Mouse (Mus musculus) frontal cortex, postnatal 36 days (tissue): Measurements from ENCODE around the gene Chrna1.
A peak's percentile ranks its signal among the peaks of the same experiment; 100 is the strongest.
"Not testable (repeated sequence)": the region's sequence is repeated elsewhere in the genome, so short reads cannot be mapped to it uniquely, and the experiment has no call there.

Experiments used
- DNase-seq, 2 experiments: peaks; one replicate each; pipeline ENCODE4 v3.0.0; 2022; ENCODE audit warnings: low spot score in 2 of 2

Gene Chrna1

GRCm38 (mm10) chr2:73557956-73558355 is 22.2 kb downstream of the Chrna1 start:
- DNase-seq: no peak

- DNase-seq: not testable (repeated sequence)
Measured at GRCm38 (mm10) chr2:73557061-73557460, 23.1 kb downstream of the Chrna1 start.

GRCm38 (mm10) chr2:73554389-73554788 is 25.7 kb downstream of the Chrna1 start:
- DNase-seq: no peak

- no peak for DNase-seq
Measured at GRCm38 (mm10) chr2:73552926-73553325, 27.2 kb downstream of the Chrna1 start.

- peak in 1 of 2 experiments; percentile 64 for DNase-seq
Measured at GRCm38 (mm10) chr2:73550725-73551124, 29.4 kb downstream of the Chrna1 start.

- DNase-seq: no peak
Measured at GRCm38 (mm10) chr2:73548542-73548941, 31.6 kb downstream of the Chrna1 start.

- no peak for DNase-seq
Measured at GRCm38 (mm10) chr2:73547256-73547655, 32.9 kb downstream of the Chrna1 start.

- DNase-seq: no peak
Measured at GRCm38 (mm10) chr2:73545556-73545955, 34.6 kb downstream of the Chrna1 start.

GRCm38 (mm10) chr2:73540450-73541162 is 39.5 kb downstream of the Chrna1 start:
- no peak for DNase-seq

GRCm38 (mm10) chr2:73539697-73540096 is 40.4 kb downstream of the Chrna1 start:
- no peak for DNase-seq

- no peak for DNase-seq
Measured at GRCm38 (mm10) chr2:73539141-73539540, 41.0 kb downstream of the Chrna1 start.

GRCm38 (mm10) chr2:73538590-73538989 is 41.5 kb downstream of the Chrna1 start:
- no peak for DNase-seq

- DNase-seq: no peak
Measured at GRCm38 (mm10) chr2:73536091-73536783, 43.9 kb downstream of the Chrna1 start.

- no peak for DNase-seq
Measured at GRCm38 (mm10) chr2:73534720-73535119, 45.4 kb downstream of the Chrna1 start.

- no peak for DNase-seq
Measured at GRCm38 (mm10) chr2:73530487-73530886, 49.7 kb downstream of the Chrna1 start.

GRCm38 (mm10) chr2:73529356-73530330 is 50.5 kb downstream of the Chrna1 start, which contains the start of gene Wipf1:
TSS of gene Wipf1 (minus strand) at chr2:73529734.
- peak; percentile 68 to 69 for DNase-seq

- peak in 1 of 2 experiments; percentile 25 for DNase-seq
Measured at GRCm38 (mm10) chr2:73528516-73529355, 51.4 kb downstream of the Chrna1 start.

GRCm38 (mm10) chr2:73527956-73528355 is 52.2 kb downstream of the Chrna1 start:
- DNase-seq: no peak

GRCm38 (mm10) chr2:73526691-73527090 is 53.4 kb downstream of the Chrna1 start:
- DNase-seq: no peak

GRCm38 (mm10) chr2:73522891-73523290 is 57.2 kb downstream of the Chrna1 start:
- no peak for DNase-seq

GRCm38 (mm10) chr2:73522336-73522735 is 57.8 kb downstream of the Chrna1 start:
- DNase-seq: no peak
